Mouse (Mus musculus): Measurements from ENCODE around the gene Gatb.
"Not testable (repeated sequence)": the region's sequence is repeated elsewhere in the genome, so short reads cannot be mapped to it uniquely, and the experiment has no call there.

Gatb gene

DNA sequence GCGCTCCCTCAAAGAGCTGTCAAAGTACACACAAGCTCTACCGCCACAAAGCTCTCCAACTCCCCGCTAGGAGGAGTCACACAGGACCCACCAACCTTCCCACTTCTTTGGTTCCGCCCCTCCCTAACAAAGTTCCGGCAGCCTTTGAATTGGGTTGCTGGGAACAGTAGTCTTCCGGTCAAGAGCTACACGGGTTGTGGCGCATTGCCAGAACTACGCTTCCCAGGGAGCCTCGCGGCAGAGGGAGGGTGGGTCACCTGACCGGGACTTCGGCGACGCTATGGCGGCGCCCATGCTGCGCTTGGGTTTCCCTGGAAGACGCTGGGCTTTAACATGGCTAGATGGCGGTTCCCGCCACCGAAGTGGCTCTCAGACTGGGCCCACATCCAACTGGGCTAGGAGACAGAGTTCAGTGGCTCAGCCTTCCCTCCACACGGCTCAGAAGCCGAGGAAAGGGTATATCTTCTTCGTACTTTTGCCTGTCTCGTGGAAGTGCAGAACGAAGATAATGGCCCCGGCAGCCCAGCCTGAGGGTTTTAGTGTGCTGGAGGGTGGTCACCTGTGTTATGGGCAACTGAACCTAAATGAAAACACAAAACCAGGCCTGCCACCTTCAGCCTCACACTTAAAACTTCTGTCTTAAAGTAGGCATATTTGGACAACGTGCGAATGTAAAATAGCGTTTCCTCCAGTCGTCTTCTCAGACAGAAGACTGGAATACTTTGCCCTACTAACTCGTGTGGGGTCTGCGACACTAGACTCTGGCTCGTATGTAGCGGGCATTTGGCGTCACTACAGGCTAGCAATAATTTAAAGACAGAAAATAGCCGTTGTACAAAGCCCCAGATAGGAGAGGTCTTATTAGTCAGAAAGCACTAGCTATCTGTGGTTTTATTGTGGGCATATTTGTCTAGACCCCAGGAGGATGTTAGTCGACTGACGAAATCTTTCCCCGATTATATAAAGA lies at the start of gene Gatb:
Gatb (plus strand) TSS at position 256 of the 967 bp plus-strand sequence.
- DNase-seq (ENCODE audit: low spot score): peak; percentile 98

GRCm38 (mm10) chr3:85530601-85531161 lies 43.2 kb upstream of the Gatb start:
- no peak for DNase-seq (ENCODE audit: low spot score)

- no peak for DNase-seq (ENCODE audit: low spot score)
These were observed 41.5 kb upstream of the Gatb start for GRCm38 (mm10) chr3:85532376-85532775.

DNA sequence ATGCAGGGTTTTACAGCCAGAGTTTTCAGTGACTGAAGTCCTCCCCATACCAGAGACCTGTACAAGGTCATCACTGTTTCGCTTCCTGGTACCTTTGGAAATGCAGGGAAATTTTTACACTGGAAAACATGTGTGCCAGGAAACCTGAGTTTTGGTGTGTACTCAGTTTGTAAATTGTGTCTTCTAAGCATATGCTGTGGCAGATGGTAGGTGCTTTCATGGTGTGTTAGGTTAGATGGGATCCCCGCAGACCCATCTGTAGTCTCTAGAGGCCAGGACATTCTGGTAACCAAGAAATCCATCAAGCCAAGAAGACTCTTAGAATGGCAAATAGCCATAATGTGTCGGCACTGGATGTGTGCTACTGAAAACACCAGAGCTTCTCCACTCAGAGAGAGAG lies 38.9 kb upstream of the Gatb start:
- DNase-seq (ENCODE audit: low spot score): no peak

DNA sequence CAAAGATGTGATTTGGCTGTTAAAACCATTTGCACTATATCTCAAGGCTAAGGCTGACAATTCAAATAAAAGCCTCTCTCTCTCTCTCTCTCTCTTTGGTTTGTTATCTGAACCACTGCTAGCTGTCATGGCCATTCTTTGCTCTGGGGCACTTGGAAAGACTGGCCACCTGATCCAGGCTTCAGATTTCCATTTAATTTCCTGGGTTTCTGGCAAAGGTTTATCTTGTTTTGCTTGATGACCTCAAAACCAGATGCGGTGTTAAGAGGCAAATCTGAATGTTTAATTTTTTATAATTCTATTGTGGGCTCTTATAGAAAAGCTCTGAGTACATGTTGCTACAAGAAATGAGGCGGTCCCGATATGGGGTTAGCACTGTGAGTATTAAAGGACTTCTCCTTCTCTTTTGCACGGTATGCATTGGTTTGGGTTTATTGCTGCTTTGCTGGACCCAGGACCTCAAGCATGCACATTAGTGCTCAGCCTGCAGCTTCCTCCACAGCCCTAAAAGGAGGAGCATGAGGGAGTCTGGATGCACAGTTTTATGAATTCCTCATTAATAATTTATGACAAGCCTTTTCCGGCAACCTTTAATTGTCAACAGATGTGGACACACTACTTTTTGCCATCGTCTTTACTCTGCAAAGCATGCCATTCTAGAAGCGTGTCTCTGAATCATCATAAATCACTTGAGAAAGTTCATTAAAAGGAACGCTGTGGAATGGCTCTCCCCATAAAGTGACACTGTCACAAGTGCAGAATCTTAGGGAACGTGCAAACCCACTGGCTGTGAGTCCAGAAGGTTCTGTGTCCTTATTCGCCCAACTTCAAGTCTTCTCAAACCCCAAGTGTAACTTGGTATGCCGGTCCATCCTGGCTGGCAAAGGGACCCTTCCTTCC lies 38.0 kb upstream of the Gatb start:
- DNase-seq (ENCODE audit: low spot score): peak; percentile 24

GRCm38 (mm10) chr3:85542765-85543164 lies 31.2 kb upstream of the Gatb start:
- no peak for DNase-seq (ENCODE audit: low spot score)

- no peak for DNase-seq (ENCODE audit: low spot score)
These were observed 30.3 kb upstream of the Gatb start for GRCm38 (mm10) chr3:85543652-85544051.

DNA sequence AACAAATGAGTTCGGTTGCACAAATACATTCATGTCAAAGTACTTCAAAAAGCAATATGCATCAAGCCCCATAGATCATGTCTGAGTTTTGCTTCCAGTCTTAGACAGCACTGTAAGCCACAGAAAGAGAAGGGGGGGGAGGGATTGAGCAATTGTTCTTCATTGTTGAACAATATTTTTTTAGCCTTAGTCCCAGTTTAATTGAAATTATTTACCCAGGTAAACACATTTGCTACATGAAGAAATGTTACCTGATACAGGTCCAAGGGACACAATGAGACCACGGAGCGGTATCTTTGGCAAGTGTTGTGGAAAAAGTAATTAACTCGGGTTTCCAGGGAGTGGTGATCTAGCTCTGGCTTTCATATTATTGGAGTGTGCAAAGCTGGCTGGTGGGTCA lies 23.6 kb upstream of the Gatb start:
- no peak for DNase-seq (ENCODE audit: low spot score)

DNA sequence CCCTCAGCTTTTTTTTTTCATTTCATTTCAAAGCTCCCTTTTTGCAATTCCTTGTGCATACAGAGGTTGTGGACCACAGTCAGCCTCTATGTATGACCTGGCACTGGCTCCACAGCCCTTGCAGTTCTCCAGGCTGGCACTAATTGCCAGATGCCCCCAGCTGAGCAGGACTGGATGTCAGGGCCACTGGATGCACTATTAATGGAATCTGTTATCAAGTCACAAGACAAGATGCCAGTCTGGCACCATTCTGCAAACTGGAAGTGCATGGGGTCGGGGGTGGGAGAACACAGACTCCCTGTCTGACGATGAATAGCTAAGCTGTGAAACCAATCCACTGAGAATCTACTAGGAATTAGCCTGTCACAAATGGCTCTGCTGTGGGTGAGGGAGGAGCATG lies 22.6 kb upstream of the Gatb start:
- no peak for DNase-seq (ENCODE audit: low spot score)

- no peak for DNase-seq (ENCODE audit: low spot score)
These were observed 20.1 kb upstream of the Gatb start for GRCm38 (mm10) chr3:85553731-85554277.

GRCm38 (mm10) chr3:85564603-85565002 lies 9.3 kb upstream of the Gatb start:
- peak; percentile 33 for DNase-seq (ENCODE audit: low spot score)

DNA sequence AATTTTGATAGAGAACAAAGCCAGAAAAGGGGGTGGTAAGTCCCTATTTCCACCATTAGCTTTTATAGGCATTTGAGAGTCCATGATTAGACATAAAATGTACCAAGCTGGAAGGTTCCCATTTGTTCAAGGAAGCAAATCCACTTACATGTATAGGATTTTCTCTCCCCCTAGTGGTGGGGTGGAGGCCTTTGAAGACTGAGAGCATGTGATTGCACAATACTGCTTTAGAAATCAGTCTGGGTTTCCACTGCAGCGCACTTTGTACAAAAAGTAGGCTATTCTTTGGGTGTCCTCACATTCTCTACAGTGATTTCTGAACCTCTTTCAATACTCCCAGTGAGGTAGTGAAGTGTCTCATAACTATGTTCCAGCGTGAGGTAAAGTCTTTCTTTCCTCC lies 2.6 kb upstream of the Gatb start:
- DNase-seq (ENCODE audit: low spot score): peak; percentile 21

GRCm38 (mm10) chr3:85572502-85572901 lies 1.4 kb upstream of the Gatb start:
- not testable (repeated sequence) for DNase-seq (ENCODE audit: low spot score)

GRCm38 (mm10) chr3:85573216-85573863 lies 579 bp upstream of the Gatb start:
- DNase-seq (ENCODE audit: low spot score): no peak

- DNase-seq (ENCODE audit: low spot score): no peak
These were observed 8.8 kb downstream of the Gatb start for GRCm38 (mm10) chr3:85582726-85583125.

DNA sequence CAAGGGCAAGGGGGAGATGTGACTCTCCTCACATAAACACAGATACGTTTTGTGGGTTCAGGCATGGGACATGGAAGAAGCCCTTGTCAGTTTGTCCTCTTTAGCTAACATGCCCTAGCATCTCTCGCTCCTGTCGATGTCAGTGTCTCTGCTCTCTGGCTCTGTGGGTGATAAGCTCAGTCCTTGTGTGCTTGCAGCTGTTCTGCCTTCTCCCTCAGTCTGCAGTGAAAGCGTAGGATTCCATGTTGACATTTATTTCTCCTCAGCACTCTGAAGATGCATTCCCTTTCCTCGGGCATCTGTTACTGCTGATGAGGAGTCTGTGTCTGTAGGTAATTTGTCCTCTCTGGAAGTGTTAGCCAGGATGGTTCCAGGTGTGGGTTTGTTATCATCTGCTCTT lies 9.3 kb downstream of the Gatb start:
- no peak for DNase-seq (ENCODE audit: low spot score)

- no peak for DNase-seq (ENCODE audit: low spot score)
These were observed 11.0 kb downstream of the Gatb start for GRCm38 (mm10) chr3:85584966-85585365.

- no peak for DNase-seq (ENCODE audit: low spot score)
These were observed 14.8 kb downstream of the Gatb start for GRCm38 (mm10) chr3:85588701-85589100.

DNA sequence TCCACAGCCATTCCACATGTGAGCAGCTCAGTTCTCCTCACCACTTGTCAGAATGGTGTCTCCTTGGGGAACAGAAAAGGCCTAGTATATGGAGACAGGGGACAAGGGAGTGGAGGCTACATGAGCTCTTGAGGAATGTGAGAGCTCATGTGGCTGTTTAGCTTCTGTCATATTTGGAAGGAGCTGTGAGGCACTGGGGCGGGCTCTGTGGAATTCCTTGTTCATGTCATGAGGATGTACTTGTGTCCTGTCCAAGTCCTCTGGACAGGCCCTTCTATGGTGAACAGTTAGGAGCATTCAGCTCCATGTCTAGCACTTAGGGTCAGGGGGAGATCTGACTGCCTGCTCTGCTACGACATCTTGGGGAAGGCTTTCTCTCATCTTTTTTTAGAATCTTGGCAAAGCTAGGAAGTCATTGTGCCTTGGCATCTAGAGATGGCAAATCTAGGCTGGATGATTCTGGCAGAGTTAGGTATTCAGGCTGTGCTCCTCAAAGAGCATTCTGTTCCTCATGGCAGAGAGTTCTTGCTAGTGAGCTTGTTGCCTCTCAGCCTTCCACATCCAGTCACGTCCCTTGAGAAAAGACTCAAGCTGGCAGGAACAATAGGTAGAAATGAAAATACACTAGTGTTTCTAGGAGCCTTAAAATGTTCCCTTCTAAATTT lies 16.3 kb downstream of the Gatb start:
- DNase-seq (ENCODE audit: low spot score): no peak

- DNase-seq (ENCODE audit: low spot score): peak; percentile 32
These were observed 18.1 kb downstream of the Gatb start for GRCm38 (mm10) chr3:85592067-85592466.

- no peak for DNase-seq (ENCODE audit: low spot score)
These were observed 18.8 kb downstream of the Gatb start for GRCm38 (mm10) chr3:85592640-85593252.
